In genomic region chr2:71275734-71276133, GRCm38 (mm10) we compare ENCODE assay signal across 24 mouse cellular contexts.
DNase-seq lines count a peak whose midpoint lies in the region; ATAC-seq and TF ChIP-seq lines count a peak whose summit lies in the region.
"Had no signal": no experiment of that assay in that cellular context is flagged by ENCODE, and none has a peak within 500 bp of the region (broad histone marks: within the 10 kb centered on the region; RNA-seq: fewer than 3 reads in every experiment).

No protein-coding gene starts in this region.

- no peaks in the 10 kb centered on the region for H3K27me3 ChIP-seq in kidney, embryonic 16.5 days (ENCODE audit: insufficient read depth, low read length)
- H3K27me3 ChIP-seq: embryonic facial prominence, embryonic 12.5 days; embryonic facial prominence, embryonic 15.5 days; heart, embryonic 12.5 days; heart, embryonic 15.5 days had no signal

- WGBS in kidney, embryonic 16.5 days = 84% methylated on average over 7 of the region's 7 CpGs

- no peak overlapping the region for H3K9ac ChIP-seq in kidney, embryonic 16.5 days (replicated peaks; ENCODE audit: low read length)
- H3K9ac ChIP-seq in ES-E14 (ENCODE audit: insufficient read depth, low read depth, low read length, poor library complexity, severe bottlenecking) = no peak overlapping the region
- H3K9ac ChIP-seq: embryonic facial prominence, embryonic 12.5 days; embryonic facial prominence, embryonic 15.5 days; forebrain, postnatal 0 days; heart, embryonic 12.5 days; heart, embryonic 15.5 days had no signal

- H3K36me3 ChIP-seq in kidney, embryonic 16.5 days (ENCODE audit: insufficient read depth, low read length) = peaks cover 11% of the 10 kb centered on the region; the same call in 1 of the 2 replicates
- peaks cover 8% of the 10 kb centered on the region; the same call in 1 of the 2 replicates for H3K36me3 ChIP-seq in ES-E14 (ENCODE audit: control insufficient read depth, insufficient read depth, low read length, poor library complexity, severe bottlenecking)

- no peak overlapping the region for H3K4me2 ChIP-seq in kidney, embryonic 16.5 days (replicated peaks; ENCODE audit: low read depth, low read length)
- H3K4me2 ChIP-seq: embryonic facial prominence, embryonic 12.5 days; embryonic facial prominence, embryonic 15.5 days; heart, embryonic 12.5 days; heart, embryonic 15.5 days had no signal

- no peaks in the 10 kb centered on the region for H3K9me3 ChIP-seq in kidney, embryonic 16.5 days (ENCODE audit: low read length)
- H3K9me3 ChIP-seq in ES-E14 (ENCODE audit: control insufficient read depth, insufficient read depth, low read depth, low read length) = no peaks in the 10 kb centered on the region
- H3K9me3 ChIP-seq: embryonic facial prominence, embryonic 12.5 days; embryonic facial prominence, embryonic 15.5 days; heart, embryonic 12.5 days; heart, embryonic 15.5 days had no signal

- H3K4me3 ChIP-seq in kidney, embryonic 16.5 days (ENCODE audit: low read length) = no peak overlapping the region
- no peak overlapping the region for H3K4me3 ChIP-seq in ES-E14 (ENCODE audit: insufficient read depth in 1 of 2, low read depth in 1 of 2, low read length in 2 of 2, poor library complexity in 1 of 2, severe bottlenecking in 1 of 2)
- H3K4me3 ChIP-seq in bone marrow macrophage, adult 2 months (ENCODE audit: insufficient read depth, low read length) = no peak overlapping the region
- H3K4me3 ChIP-seq: embryonic facial prominence, embryonic 12.5 days; embryonic facial prominence, embryonic 15.5 days; gastrocnemius, adult 2 months; heart, embryonic 12.5 days; heart, embryonic 15.5 days had no signal

- peak; percentile 29 for DNase-seq in kidney, adult 11 months
- DNase-seq in kidney, adult 18-20 months = no peak
- peak; percentile 39 for DNase-seq in kidney, postnatal 14 days
- DNase-seq in ES-E14 (ENCODE audit: low read depth, low spot score) = no peak
- no peak for DNase-seq in adrenal gland, adult 8-10 months
- DNase-seq: adrenal gland, postnatal 10 days; cerebellum, adult 11 months; cerebellum, adult 9-11 months; forebrain, postnatal 0 days; gastrocnemius, adult 2 months; gastrocnemius, postnatal 14 days; heart, adult 18-20 months; heart, postnatal 10 days; heart, postnatal 4 days had no signal

- TF ChIP-seq CTCF in bone marrow macrophage, adult 2 months (IDR thresholded peaks at IDR 0.05; ENCODE audit: low read depth, low read length) = no peak

- ATAC-seq in kidney, embryonic 16.5 days (ENCODE audit: low FRiP score, low TSS enrichment) = no peak
- ATAC-seq: activated CD4-positive, CD25-positive, alpha-beta regulatory T cell, adult 4 months; CD4-positive, CD25-positive, alpha-beta regulatory T cell, adult 4 months; forebrain, embryonic 14.5 days; forebrain, postnatal 0 days; hindbrain, embryonic 16.5 days had no signal

- peaks cover 12% of the 10 kb centered on the region; the same call in 1 of the 2 replicates for H3K4me1 ChIP-seq in kidney, embryonic 16.5 days (ENCODE audit: insufficient read depth, low read length)
- peaks cover 0 to 10% of the 10 kb centered on the region in 2 experiments; a peak in 1 of 4 replicates for H3K4me1 ChIP-seq in ES-E14 (ENCODE audit: control insufficient read depth in 2 of 2, insufficient read depth in 2 of 2, low read length in 2 of 2, poor library complexity in 1 of 2)
- peaks cover 14% of the 10 kb centered on the region for H3K4me1 ChIP-seq in bone marrow macrophage, adult 2 months (ENCODE audit: control insufficient read depth, insufficient read depth, low read length)
- H3K4me1 ChIP-seq: heart, embryonic 12.5 days had no signal

- no peak for TF ChIP-seq POLR2A in bone marrow macrophage, adult 2 months (IDR thresholded peaks at IDR 0.05; ENCODE audit: borderline replicate concordance, low read depth, low read length)

- H3K27ac ChIP-seq in kidney, embryonic 16.5 days (ENCODE audit: low read length) = no peak overlapping the region
- no peak overlapping the region for H3K27ac ChIP-seq in ES-E14 (ENCODE audit: insufficient read depth, low read depth, low read length, poor library complexity, severe bottlenecking)
- 0 out of 2 replicates have a peak overlapping the region, but pooled peaks have one; percentile 2 for H3K27ac ChIP-seq in bone marrow macrophage, adult 2 months (ENCODE audit: insufficient read depth, low read depth, low read length)
- H3K27ac ChIP-seq: embryonic facial prominence, embryonic 15.5 days; heart, embryonic 15.5 days had no signal

- in situ Hi-C loops in ES-E14 (cut with MboI; ENCODE audit: low sequenced_read_pairs in 2 of 2, unreplicated experiment in 2 of 2) = no loop called here

TF ChIP-seq in ES-E14, 5 proteins besides CTCF, POLR2A, EP300 and RAD21:
- TF ChIP-seq ZNF384 (IDR thresholded peaks at IDR 0.05; ENCODE audit: low read depth, low read length) (no peak), MAFK (IDR thresholded peaks at IDR 0.05; ENCODE audit: insufficient read depth, low read depth, low read length) (0 out of 2 replicates have a peak, but pooled peaks have one; percentile 16)

Comparison
In these comparisons a context has a peak if more than half of its experiments do, and no peak if none do; other contexts are left out.
1. DNase-seq: peak in kidney, adult 11 months (single experiment) and kidney, postnatal 14 days (single experiment); none in kidney, adult 18-20 months (single experiment), ES-E14 (single experiment) and adrenal gland, adult 8-10 months (single experiment).